Comparison of ENCODE assay signal across 13 mouse cellular contexts in genomic region chr17:53627497-53627896, GRCm38 (mm10).
DNase-seq lines count a peak whose midpoint lies in the region; ATAC-seq lines count a peak whose summit lies in the region.
"Had no signal": no experiment of that assay in that cellular context is flagged by ENCODE, and none has a peak within 500 bp of the region (broad histone marks: within the 10 kb centered on the region; RNA-seq: fewer than 3 reads in every experiment).

No protein-coding gene starts in this region.

- H3K4me1 ChIP-seq in heart, embryonic 10.5 days = no peaks in the 10 kb centered on the region
- no peaks in the 10 kb centered on the region for H3K4me1 ChIP-seq in midbrain, embryonic 15.5 days
- H3K4me1 ChIP-seq in embryonic facial prominence, embryonic 10.5 days = no peaks in the 10 kb centered on the region
- H3K4me1 ChIP-seq: embryonic facial prominence, embryonic 15.5 days; forebrain, embryonic 12.5 days; neural tube, embryonic 13.5 days had no signal

- no peak for ATAC-seq in midbrain, embryonic 15.5 days (replicated peaks)
- ATAC-seq: inflammation-experienced regulatory T-cells, adult 6 months had no signal

- no peaks in the 10 kb centered on the region for H3K9me3 ChIP-seq in heart, embryonic 10.5 days
- no peaks in the 10 kb centered on the region for H3K9me3 ChIP-seq in midbrain, embryonic 15.5 days
- no peaks in the 10 kb centered on the region for H3K9me3 ChIP-seq in embryonic facial prominence, embryonic 10.5 days
- H3K9me3 ChIP-seq: embryonic facial prominence, embryonic 15.5 days; forebrain, embryonic 12.5 days; neural tube, embryonic 13.5 days had no signal

- WGBS in heart, embryonic 10.5 days = 70% methylated on average over 4 of the region's 4 CpGs
- 88% methylated on average over 4 of the region's 4 CpGs for WGBS in midbrain, embryonic 15.5 days
- WGBS in embryonic facial prominence, embryonic 10.5 days = 78% methylated on average over 4 of the region's 4 CpGs

- peak; percentile 49 for DNase-seq in adrenal gland, postnatal 10 days
- no peak for DNase-seq in adrenal gland, adult 8-10 months
- DNase-seq in heart, postnatal 36 days = peak; percentile 8 to 10
- DNase-seq in heart, embryonic 10.5 days (ENCODE audit: low spot score) = no peak
- peak; percentile 31 for DNase-seq in cerebellum, adult 8-10 months
- DNase-seq in kidney, postnatal 25 days = peak; percentile 55 to 63
- no peak for DNase-seq in embryonic facial prominence, embryonic 10.5 days (ENCODE audit: low spot score)
- DNase-seq: thymus, postnatal 14 days had no signal

- H3K27ac ChIP-seq in heart, embryonic 10.5 days = no peak overlapping the region
- no peak overlapping the region for H3K27ac ChIP-seq in midbrain, embryonic 15.5 days
- H3K27ac ChIP-seq in embryonic facial prominence, embryonic 10.5 days (replicated peaks) = no peak overlapping the region
- H3K27ac ChIP-seq: embryonic facial prominence, embryonic 15.5 days; forebrain, embryonic 12.5 days; neural tube, embryonic 13.5 days had no signal

- intact Hi-C loops in heart, postnatal 36 days (cut with DNase I) = loop anchor here (5.0 kb wide), 1 partner anchor 40 kb away; no protein-coding TSS in a partner anchor

- H3K4me3 ChIP-seq in heart, embryonic 10.5 days = no peak overlapping the region
- no peak overlapping the region for H3K4me3 ChIP-seq in midbrain, embryonic 15.5 days
- H3K4me3 ChIP-seq in embryonic facial prominence, embryonic 10.5 days = no peak overlapping the region
- H3K4me3 ChIP-seq: embryonic facial prominence, embryonic 15.5 days; forebrain, embryonic 12.5 days; neural tube, embryonic 13.5 days had no signal

- no peak overlapping the region for H3K9ac ChIP-seq in midbrain, embryonic 15.5 days
- H3K9ac ChIP-seq: embryonic facial prominence, embryonic 15.5 days; forebrain, embryonic 12.5 days; neural tube, embryonic 13.5 days had no signal

- H3K4me2 ChIP-seq in midbrain, embryonic 15.5 days = no peak overlapping the region
- H3K4me2 ChIP-seq: embryonic facial prominence, embryonic 15.5 days; forebrain, embryonic 12.5 days; neural tube, embryonic 13.5 days had no signal

- peaks cover 18% of the 10 kb centered on the region for H3K36me3 ChIP-seq in heart, embryonic 10.5 days
- 0 out of 2 replicates have a peak, but pooled peaks cover 6% of the 10 kb centered on the region for H3K36me3 ChIP-seq in midbrain, embryonic 15.5 days (replicated peaks)
- 0 out of 2 replicates have a peak, but pooled peaks cover 2% of the 10 kb centered on the region for H3K36me3 ChIP-seq in embryonic facial prominence, embryonic 10.5 days (replicated peaks)

- no peaks in the 10 kb centered on the region for H3K27me3 ChIP-seq in heart, embryonic 10.5 days (ENCODE audit: insufficient read depth, poor library complexity, severe bottlenecking)
- H3K27me3 ChIP-seq in midbrain, embryonic 15.5 days (replicated peaks) = no peaks in the 10 kb centered on the region
- H3K27me3 ChIP-seq in embryonic facial prominence, embryonic 10.5 days (replicated peaks; ENCODE audit: low read depth, poor library complexity, severe bottlenecking) = no peaks in the 10 kb centered on the region
- H3K27me3 ChIP-seq: embryonic facial prominence, embryonic 15.5 days; forebrain, embryonic 12.5 days; neural tube, embryonic 13.5 days had no signal

Comparison
In these comparisons a context has a peak if more than half of its experiments do, and no peak if none do; other contexts are left out.
1. DNase-seq: peak in adrenal gland, postnatal 10 days (single experiment), heart, postnatal 36 days (2 of 2), cerebellum, adult 8-10 months (single experiment) and kidney, postnatal 25 days (2 of 2); none in adrenal gland, adult 8-10 months (single experiment), heart, embryonic 10.5 days (single experiment) and embryonic facial prominence, embryonic 10.5 days (single experiment).